Mouse (Mus musculus): ENCODE measurements around the gene Cdh23. TPM values are rescaled to one million over a fixed set of nuclear protein-coding genes. Genes with fewer than 3 reads are reported as not detected.

Cdh23 gene
- polyA plus RNA-seq, 1 experiment: 2.1 TPM

- DNase-seq (ENCODE audit: low read depth): no peak
Measured at GRCm38 (mm10) chr10:60577920-60578737, 118.2 kb downstream of the Cdh23 start.

GRCm38 (mm10) chr10:60577125-60577919 is 119.0 kb downstream of the Cdh23 start:
- no peak for DNase-seq (ENCODE audit: low read depth)

DNA sequence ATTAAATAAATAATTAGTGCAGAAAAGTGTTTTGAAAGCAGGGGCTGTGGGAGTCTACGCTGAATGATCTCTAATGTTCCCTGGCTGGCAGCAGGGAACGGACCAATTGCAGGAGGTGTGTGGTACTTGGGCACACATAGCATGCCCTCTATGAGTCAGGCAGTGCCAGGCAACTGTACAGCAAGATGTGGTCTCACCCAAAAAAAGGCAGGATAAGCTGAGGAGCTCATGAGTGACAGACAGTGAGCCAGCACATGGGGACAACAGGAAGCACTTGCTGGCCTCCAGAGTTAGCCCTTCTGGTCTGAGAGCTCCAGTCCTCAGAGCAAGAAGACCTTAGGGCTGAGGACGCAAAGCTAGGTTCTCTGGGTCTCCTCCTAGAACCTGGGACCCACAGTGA is 121.4 kb downstream of the Cdh23 start:
- no peak for DNase-seq (ENCODE audit: low read depth)

- DNase-seq (ENCODE audit: low read depth): no peak
Measured at GRCm38 (mm10) chr10:60571491-60571890, 124.8 kb downstream of the Cdh23 start.

GRCm38 (mm10) chr10:60566369-60567037 is 129.8 kb downstream of the Cdh23 start:
- no peak for DNase-seq (ENCODE audit: low read depth)

GRCm38 (mm10) chr10:60564136-60564535 is 132.2 kb downstream of the Cdh23 start:
- no peak for DNase-seq (ENCODE audit: low read depth)

DNA sequence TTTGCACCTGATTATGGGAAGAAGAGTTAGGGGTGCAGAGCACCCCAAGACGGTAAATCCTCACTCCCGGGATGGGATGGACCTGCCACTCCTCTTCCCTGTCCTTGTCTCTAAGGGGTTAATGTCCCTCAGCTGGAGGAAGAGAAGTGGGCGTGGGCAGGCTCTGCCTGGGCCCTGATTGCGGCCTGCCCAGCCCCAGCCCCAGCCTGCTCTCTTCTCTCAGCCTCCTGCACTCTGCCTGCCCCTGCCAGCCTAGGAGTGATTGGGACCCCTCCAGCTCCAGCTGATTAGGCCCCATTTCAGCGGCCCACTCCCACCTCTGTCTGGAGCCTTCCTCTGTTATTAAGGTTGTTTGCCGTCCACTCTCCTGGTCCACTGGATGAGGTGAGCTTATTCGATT is 133.3 kb downstream of the Cdh23 start:
- DNase-seq (ENCODE audit: low read depth): no peak

DNA sequence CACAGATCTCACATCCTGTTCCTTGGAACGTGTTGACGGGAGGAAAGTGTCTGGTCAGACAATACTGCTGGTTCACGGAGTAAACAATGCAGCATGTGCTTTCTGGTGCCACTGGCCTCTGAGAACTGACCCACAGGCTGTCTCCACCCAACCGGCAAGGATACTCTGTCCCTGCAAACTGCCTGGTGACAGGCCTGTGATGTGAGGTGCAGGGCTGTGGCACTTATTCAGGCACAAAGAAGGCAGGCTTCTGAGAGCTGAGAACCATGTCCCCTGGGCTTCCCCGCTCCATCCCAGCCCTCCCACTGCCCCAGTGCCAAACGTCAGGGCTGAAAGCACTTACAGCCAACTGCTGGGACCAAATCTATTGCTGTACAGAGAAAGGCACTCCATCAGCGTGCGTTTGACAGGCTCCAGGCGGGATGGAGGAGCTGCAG is 137.8 kb downstream of the Cdh23 start:
- DNase-seq (ENCODE audit: low read depth): no peak

- no peak for DNase-seq (ENCODE audit: low read depth)
Measured at GRCm38 (mm10) chr10:60552951-60553635, 143.2 kb downstream of the Cdh23 start.

DNA sequence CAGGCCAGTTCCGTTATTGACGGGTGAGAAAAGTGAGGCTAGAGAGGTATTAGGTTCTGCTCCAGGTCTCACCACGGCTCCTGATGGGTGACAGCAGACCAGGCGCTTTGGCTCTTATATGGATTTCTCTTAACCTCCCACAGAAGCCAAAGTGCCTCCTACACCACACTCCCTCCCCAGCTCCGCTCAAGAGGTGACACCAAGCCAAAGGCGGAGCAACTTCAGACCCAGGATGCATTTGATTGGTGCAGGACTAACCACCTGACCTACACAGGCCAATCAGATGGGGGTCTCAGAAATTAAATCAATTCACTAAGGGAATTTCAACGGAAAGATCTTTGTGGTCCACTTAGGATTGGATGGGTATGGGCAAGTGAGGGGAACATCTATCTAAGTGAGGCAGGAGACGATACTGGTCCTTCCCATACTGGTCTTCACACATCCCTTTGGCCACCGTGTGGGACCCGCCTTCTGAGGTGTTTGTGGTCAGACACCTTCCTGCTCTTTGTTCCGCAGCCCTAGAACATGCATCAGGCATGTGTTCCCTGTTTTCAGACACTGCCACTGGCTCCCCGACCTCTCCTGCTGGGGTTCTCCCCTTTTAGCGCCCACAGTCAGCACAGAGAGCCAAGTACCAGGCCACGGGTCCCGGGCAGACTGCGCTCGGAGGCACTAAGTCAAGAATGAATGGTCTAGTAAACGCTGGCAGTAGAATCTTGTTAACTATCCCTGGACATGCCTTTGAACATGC is 157.0 kb downstream of the Cdh23 start:
- DNase-seq (ENCODE audit: low read depth): no peak

DNA sequence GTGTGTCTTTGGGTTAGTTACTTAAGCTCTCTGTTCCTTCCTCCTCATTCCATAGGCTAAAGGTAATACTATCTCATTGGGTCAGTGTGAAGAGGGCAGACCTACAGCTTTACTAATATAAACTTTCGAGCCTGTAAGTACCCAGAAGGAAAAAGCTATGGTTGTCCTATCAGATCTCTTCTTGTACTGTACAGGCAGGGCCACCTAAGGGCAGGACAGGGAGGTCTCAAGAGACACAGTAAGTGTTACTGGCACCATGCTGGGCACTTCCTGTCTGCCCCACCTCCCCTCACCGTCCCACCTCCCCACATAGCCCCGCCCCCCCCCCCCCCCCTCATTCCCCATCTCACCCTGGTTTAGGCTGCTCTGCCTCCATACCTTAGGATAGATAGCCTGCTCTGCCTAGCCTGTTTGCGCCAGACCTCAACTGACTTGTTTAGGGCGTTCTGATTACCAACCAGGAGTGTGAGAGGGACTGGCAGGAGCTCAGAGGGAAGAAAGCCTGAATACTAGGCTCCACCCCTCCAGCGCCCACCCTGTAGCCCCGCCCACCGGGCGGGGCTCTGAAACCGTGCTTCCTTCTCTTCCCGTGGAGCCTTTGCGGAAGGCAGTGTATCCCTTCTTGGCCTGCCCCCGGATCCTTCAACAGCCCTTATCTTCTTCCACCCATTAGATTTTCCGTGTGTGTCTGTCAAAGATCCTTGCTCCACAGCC is 160.0 kb downstream of the Cdh23 start:
- DNase-seq (ENCODE audit: low read depth): no peak

- no peak for DNase-seq (ENCODE audit: low read depth)
Measured at GRCm38 (mm10) chr10:60532502-60532901, 163.8 kb downstream of the Cdh23 start.

GRCm38 (mm10) chr10:60531349-60531748 is 164.9 kb downstream of the Cdh23 start:
- no peak for DNase-seq (ENCODE audit: low read depth)

GRCm38 (mm10) chr10:60530633-60531032 is 165.7 kb downstream of the Cdh23 start:
- no peak for DNase-seq (ENCODE audit: low read depth)

DNA sequence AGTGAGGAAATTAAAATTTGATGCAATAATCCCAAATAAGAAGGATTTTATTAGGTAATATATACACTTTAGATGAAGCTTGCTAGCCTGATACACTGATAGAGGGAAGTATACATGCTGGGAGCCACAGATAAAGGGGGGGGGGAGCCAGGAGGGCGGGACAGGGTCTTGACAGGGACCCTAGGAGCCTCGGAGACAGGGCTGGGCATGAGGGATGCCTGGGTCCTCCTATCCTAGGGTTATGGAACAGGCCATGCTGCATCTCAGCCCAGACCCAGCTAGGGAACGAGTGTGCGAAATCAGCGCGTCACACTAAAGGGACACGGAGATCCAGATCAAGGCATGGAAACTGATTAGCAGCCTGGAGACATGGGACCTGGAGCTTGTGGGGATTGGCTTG is 168.3 kb downstream of the Cdh23 start:
- no peak for DNase-seq (ENCODE audit: low read depth)

DNA sequence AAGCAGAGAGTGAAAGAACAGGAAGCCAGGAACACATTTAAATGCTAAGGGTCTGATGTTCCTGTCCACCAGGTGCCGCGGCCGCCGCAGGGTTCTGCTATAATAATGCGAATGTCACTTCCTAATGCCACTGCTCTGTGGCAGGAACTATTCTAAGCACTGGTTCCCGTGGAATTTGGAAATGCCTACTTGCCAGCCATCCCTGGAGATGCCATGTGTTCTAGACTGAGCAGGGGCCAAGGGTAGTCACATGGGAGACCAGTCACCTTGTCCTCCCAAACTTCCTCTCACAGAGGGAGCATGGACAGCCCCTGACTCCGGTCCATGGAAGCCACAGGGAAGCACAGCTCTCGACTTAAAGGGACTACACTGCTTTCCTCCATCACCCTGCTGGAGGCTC is 171.2 kb downstream of the Cdh23 start:
- DNase-seq (ENCODE audit: low read depth): no peak

GRCm38 (mm10) chr10:60516286-60516685 is 180.0 kb downstream of the Cdh23 start:
- no peak for DNase-seq (ENCODE audit: low read depth)

GRCm38 (mm10) chr10:60498538-60498937 is 197.8 kb downstream of the Cdh23 start:
- DNase-seq (ENCODE audit: low read depth): no peak

DNA sequence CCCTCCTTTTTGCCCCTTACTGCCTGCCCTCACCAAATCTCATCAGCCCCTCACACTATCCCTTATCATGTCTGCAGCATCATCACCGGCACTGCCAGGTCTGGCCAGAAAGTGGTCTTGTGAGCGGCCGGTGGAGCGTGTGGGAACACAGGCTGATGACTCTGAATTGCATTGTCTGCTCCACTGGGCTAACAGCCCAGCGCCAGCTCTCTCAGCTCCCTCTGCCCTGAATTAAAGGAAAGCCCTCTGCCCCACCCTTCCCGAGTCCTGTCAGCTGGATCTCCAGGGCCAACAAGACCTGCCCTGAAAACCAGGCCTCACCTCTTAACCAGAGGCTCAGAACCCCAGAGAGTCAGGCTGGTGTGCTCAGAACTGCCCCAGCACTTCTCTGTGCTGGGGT is 201.2 kb downstream of the Cdh23 start:
- no peak for DNase-seq (ENCODE audit: low read depth)

- no peak for DNase-seq (ENCODE audit: low read depth)
Measured at GRCm38 (mm10) chr10:60491538-60491937, 204.8 kb downstream of the Cdh23 start.

Data from gonadal fat pad, adult 2 months (tissue).